Mouse (Mus musculus): ENCODE data around the gene Cul4a. TPM values are rescaled to one million over a fixed set of nuclear protein-coding genes. Genes with fewer than 3 reads are reported as not detected.

Cul4a gene
- polyA plus RNA-seq, 1 experiment from 2014 or later, result 93.9 TPM

GRCm38 (mm10) chr8:13188052-13188555, 82.7 kb downstream of the Cul4a start:
- 87% methylated on average over 13 of the region's 13 CpGs for WGBS
- no peak overlapping the region for H3K9ac ChIP-seq (replicated peaks; ENCODE audit: low read depth, low read length)
- no peak overlapping the region for H3K27ac ChIP-seq (ENCODE audit: low read length)
- H3K9me3 ChIP-seq (ENCODE audit: control insufficient read depth, low read depth, low read length), result no peaks in the 10 kb centered on the region
- H3K4me2 ChIP-seq (replicated peaks; ENCODE audit: low read depth, low read length), result no peak overlapping the region
- H3K4me3 ChIP-seq (ENCODE audit: low read depth, low read length), result no peak overlapping the region
- no peaks in the 10 kb centered on the region for H3K4me1 ChIP-seq (ENCODE audit: control insufficient read depth, insufficient read depth, low read length)
- ATAC-seq (ENCODE audit: insufficient number of reproducible peaks, insufficient read depth, low FRiP score, low read depth), result no peak
- no peaks in the 10 kb centered on the region for H3K27me3 ChIP-seq (ENCODE audit: control insufficient read depth, insufficient read depth, low read length)
- no peaks in the 10 kb centered on the region for H3K36me3 ChIP-seq (ENCODE audit: control insufficient read depth, insufficient read depth, low read length)

- Histone ChIP-seq H3K4me3 (ENCODE audit: low read depth, low read length) (no peak overlapping the region), H3K36me3 (ENCODE audit: control insufficient read depth, insufficient read depth, low read length) (no peaks in the 10 kb centered on the region), H3K27me3 (ENCODE audit: control insufficient read depth, insufficient read depth, low read length) (no peaks in the 10 kb centered on the region), H3K27ac (ENCODE audit: low read length) (no peak overlapping the region), H3K4me2 (replicated peaks; ENCODE audit: low read depth, low read length) (no peak overlapping the region), H3K9me3 (ENCODE audit: control insufficient read depth, low read depth, low read length) (no peaks in the 10 kb centered on the region), H3K4me1 (ENCODE audit: control insufficient read depth, insufficient read depth, low read length) (no peaks in the 10 kb centered on the region), H3K9ac (replicated peaks; ENCODE audit: low read depth, low read length) (no peak overlapping the region)
- ATAC-seq (ENCODE audit: insufficient number of reproducible peaks, insufficient read depth, low FRiP score, low read depth), result no peak
- 92% methylated on average over 1 of the region's 1 CpGs for WGBS
Measured at GRCm38 (mm10) chr8:13188857-13189256, 83.4 kb downstream of the Cul4a start.

DNA sequence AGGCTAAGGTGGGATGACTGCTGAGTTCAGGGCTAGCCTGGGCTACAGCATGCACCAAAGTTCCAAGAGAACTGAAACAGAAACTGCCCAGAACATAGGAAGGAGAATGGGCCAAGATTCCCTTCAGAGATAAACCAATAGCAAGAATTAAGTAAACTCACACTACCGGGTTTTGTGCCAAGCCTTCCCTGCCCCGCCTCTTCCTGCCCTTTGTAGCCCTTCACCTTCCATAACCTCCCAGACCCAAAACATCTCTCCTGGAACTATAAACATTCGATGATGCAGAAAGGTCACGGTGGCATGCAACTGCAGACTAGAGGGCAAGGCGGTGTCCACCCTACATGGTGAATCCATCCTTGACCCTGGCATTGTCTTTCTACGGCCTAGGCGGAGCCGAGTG, 84.8 kb downstream of the Cul4a start:
- 91% methylated on average over 8 of the region's 8 CpGs for WGBS
- Histone ChIP-seq H3K27ac (ENCODE audit: low read length) (no peak overlapping the region), H3K9me3 (ENCODE audit: control insufficient read depth, low read depth, low read length) (no peaks in the 10 kb centered on the region), H3K36me3 (ENCODE audit: control insufficient read depth, insufficient read depth, low read length) (no peaks in the 10 kb centered on the region), H3K4me2 (replicated peaks; ENCODE audit: low read depth, low read length) (no peak overlapping the region), H3K4me1 (ENCODE audit: control insufficient read depth, insufficient read depth, low read length) (no peaks in the 10 kb centered on the region), H3K9ac (replicated peaks; ENCODE audit: low read depth, low read length) (no peak overlapping the region), H3K4me3 (ENCODE audit: low read depth, low read length) (no peak overlapping the region), H3K27me3 (ENCODE audit: control insufficient read depth, insufficient read depth, low read length) (no peaks in the 10 kb centered on the region)
- no peak for ATAC-seq (ENCODE audit: insufficient number of reproducible peaks, insufficient read depth, low FRiP score, low read depth)

- no peak overlapping the region for H3K4me3 ChIP-seq (ENCODE audit: low read depth, low read length)
- H3K4me1 ChIP-seq (ENCODE audit: control insufficient read depth, insufficient read depth, low read length), result no peaks in the 10 kb centered on the region
- no peaks in the 10 kb centered on the region for H3K9me3 ChIP-seq (ENCODE audit: control insufficient read depth, low read depth, low read length)
- no peaks in the 10 kb centered on the region for H3K27me3 ChIP-seq (ENCODE audit: control insufficient read depth, insufficient read depth, low read length)
- H3K4me2 ChIP-seq (replicated peaks; ENCODE audit: low read depth, low read length), result no peak overlapping the region
- H3K27ac ChIP-seq (ENCODE audit: low read length), result no peak overlapping the region
- no peak overlapping the region for H3K9ac ChIP-seq (replicated peaks; ENCODE audit: low read depth, low read length)
- WGBS, result 50% methylated on average over 10 of the region's 10 CpGs
- no peaks in the 10 kb centered on the region for H3K36me3 ChIP-seq (ENCODE audit: control insufficient read depth, insufficient read depth, low read length)
- no peak for ATAC-seq (ENCODE audit: insufficient number of reproducible peaks, insufficient read depth, low FRiP score, low read depth)
Measured at GRCm38 (mm10) chr8:13194818-13195217, 89.4 kb downstream of the Cul4a start.

DNA sequence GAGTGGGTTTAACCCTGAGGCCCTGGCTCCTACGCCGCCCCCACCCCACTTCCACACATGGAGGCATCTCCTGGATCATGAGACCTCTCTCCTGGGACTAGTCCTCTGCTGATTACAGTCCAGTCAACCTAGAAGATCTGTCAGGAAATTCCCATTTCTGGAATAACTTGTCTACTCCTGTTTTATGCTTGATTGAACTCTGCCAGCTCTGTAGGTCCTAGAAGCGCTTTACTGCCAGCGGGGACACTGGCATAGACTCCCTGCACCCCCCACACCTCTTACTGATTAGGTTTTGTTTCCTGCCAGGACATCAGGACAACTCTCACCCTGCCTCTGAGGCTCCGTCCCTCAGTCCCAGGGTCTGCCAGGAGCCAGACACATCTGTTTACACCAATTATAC, 92.1 kb downstream of the Cul4a start:
- no peaks in the 10 kb centered on the region for H3K27me3 ChIP-seq (ENCODE audit: control insufficient read depth, insufficient read depth, low read length)
- H3K4me2 ChIP-seq (replicated peaks; ENCODE audit: low read depth, low read length), result no peak overlapping the region
- H3K27ac ChIP-seq (ENCODE audit: low read length), result no peak overlapping the region
- H3K9ac ChIP-seq (replicated peaks; ENCODE audit: low read depth, low read length), result no peak overlapping the region
- H3K9me3 ChIP-seq (ENCODE audit: control insufficient read depth, low read depth, low read length), result no peaks in the 10 kb centered on the region
- ATAC-seq (ENCODE audit: insufficient number of reproducible peaks, insufficient read depth, low FRiP score, low read depth), result no peak
- no peaks in the 10 kb centered on the region for H3K36me3 ChIP-seq (ENCODE audit: control insufficient read depth, insufficient read depth, low read length)
- H3K4me3 ChIP-seq (ENCODE audit: low read depth, low read length), result no peak overlapping the region
- 78% methylated on average over 5 of the region's 5 CpGs for WGBS
- no peaks in the 10 kb centered on the region for H3K4me1 ChIP-seq (ENCODE audit: control insufficient read depth, insufficient read depth, low read length)

MicroRNA genes within 50 kb of the gene (microRNA counts, 519-probe panel; counts per million panel counts)
- not detected for microRNA mmu-miR-1968

Small RNA genes lying within 50 kb of the gene (microRNA-seq; reads per million reads assigned to microRNA genes)
- gene Mir1968 (13.3 reads per million, percentile 23 among the genes with 10 or more reads in this experiment), gene Mir7065 (not detected)

Other genes starting within 250 kb of the Cul4a start
- gene Mcf2l, start 231.8 kb upstream of the Cul4a start, polyA plus RNA-seq (2014; fragmentation: Nextera tagmentation; extraction: Ambion mirVana), result 20.7 and 24.5 TPM in 2 replicates
- not detected in 2 replicates for gene F7, start 79.6 kb upstream of the Cul4a start, polyA plus RNA-seq (2014; fragmentation: Nextera tagmentation; extraction: Ambion mirVana)
- gene F10, start 68.3 kb upstream of the Cul4a start, polyA plus RNA-seq (2014; fragmentation: Nextera tagmentation; extraction: Ambion mirVana), result 0.88 and 1.4 TPM in 2 replicates
- 0.31 and 0.45 TPM in 2 replicates for gene Proz, start 44.7 kb upstream of the Cul4a start, polyA plus RNA-seq (2014; fragmentation: Nextera tagmentation; extraction: Ambion mirVana)
- 36.1 and 37.8 TPM in 2 replicates for gene Pcid2, start 162 bp upstream of the Cul4a start, polyA plus RNA-seq (2014; fragmentation: Nextera tagmentation; extraction: Ambion mirVana)
- gene Lamp1, start 53.5 kb downstream of the Cul4a start, polyA plus RNA-seq (2014; fragmentation: Nextera tagmentation; extraction: Ambion mirVana), result 272 and 298 TPM in 2 replicates
- gene Grtp1, start 95.0 kb downstream of the Cul4a start, polyA plus RNA-seq (2014; fragmentation: Nextera tagmentation; extraction: Ambion mirVana), result 25.0 and 27.6 TPM in 2 replicates
- not detected in 2 replicates for gene Adprhl1, start 148.5 kb downstream of the Cul4a start, polyA plus RNA-seq (2014; fragmentation: Nextera tagmentation; extraction: Ambion mirVana)
- 20.6 and 23.6 TPM in 2 replicates for gene Dcun1d2, start 182.5 kb downstream of the Cul4a start, polyA plus RNA-seq (2014; fragmentation: Nextera tagmentation; extraction: Ambion mirVana)
- 45.5 and 46.3 TPM in 2 replicates for gene Tmco3, start 182.6 kb downstream of the Cul4a start, polyA plus RNA-seq (2014; fragmentation: Nextera tagmentation; extraction: Ambion mirVana)
- 153 and 185 TPM in 2 replicates for gene Tfdp1, start 233.1 kb downstream of the Cul4a start, polyA plus RNA-seq (2014; fragmentation: Nextera tagmentation; extraction: Ambion mirVana)